Mouse (Mus musculus) erythroblast, embryonic 14.5 days (primary cell): ENCODE measurements around the gene Pigm.

Source experiments
- GATA1 ChIP-seq: IDR thresholded peaks from 2 replicates; pipeline ENCODE4 v1.6.1; 2012; ENCODE audit warnings: low read length, inconsistent platforms, mixed read lengths
- TAL1 ChIP-seq: IDR thresholded peaks from 3 replicates; pipeline ENCODE4 v1.6.1; 2012; ENCODE audit warnings: low read length, inconsistent platforms, mixed read lengths

DNA sequence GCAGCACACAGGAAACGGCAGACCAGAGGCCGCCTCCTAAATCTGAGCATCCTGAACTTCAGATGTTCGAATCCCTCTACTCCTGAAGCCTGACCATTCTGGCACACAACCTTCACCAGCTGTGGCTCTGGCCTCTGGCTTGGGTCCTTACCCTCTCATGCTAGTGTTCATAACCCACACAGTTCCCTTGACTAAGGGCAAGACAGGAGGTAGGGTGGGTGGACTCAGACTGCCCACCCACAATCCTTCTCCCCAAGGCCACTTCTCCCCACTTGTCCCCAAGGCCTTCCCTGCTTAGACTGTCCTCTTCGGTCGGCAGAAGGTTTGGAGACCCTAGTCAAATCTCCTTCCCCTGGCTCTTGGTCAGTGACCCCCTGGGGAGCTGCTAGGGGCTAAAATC is 26.8 kb upstream of the Pigm start:
- TF ChIP-seq GATA1 = no peak
- TF ChIP-seq TAL1 = no peak
